Mouse (Mus musculus) MEL (cell line): ENCODE measurements around the gene Cacna1b. TPM values are rescaled to one million over a fixed set of nuclear protein-coding genes. Genes with fewer than 3 reads are reported as not detected.

ENCODE experiments used
- DNase-seq: peaks from one replicate; pipeline ENCODE4 v3.0.0; 2011; ENCODE audit warnings: low read depth, low spot score
- H3K27ac ChIP-seq: 2 replicates; pipeline ENCODE4 v1.5.1; 2012; ENCODE audit warnings: low read depth, mild to moderate bottlenecking, control low read depth, low read length, moderate library complexity; ENCODE audit not compliant: control insufficient read depth
- H3K27me3 ChIP-seq, 2 experiments: fragments of 150-350 bp in 1 of 2; sonication (generic) in 1 of 2; 2 replicates each; pipeline ENCODE4 v1.6.1; 2012; ENCODE audit warnings: low read length in 2 of 2, mild to moderate bottlenecking in 2 of 2, improper control_type of control experiment in 1 of 2, moderate library complexity in 1 of 2; ENCODE audit not compliant: insufficient read depth in 2 of 2, control insufficient read depth in 1 of 2
- H3K36me3 ChIP-seq, 2 experiments: 2 replicates each; pipeline ENCODE4 v1.6.1; 2012 to 2014; ENCODE audit warnings: low read length in 2 of 2, improper control_type of control experiment in 1 of 2, inconsistent platforms in 1 of 2, mild to moderate bottlenecking in 1 of 2; ENCODE audit not compliant: insufficient read depth in 2 of 2, control insufficient read depth in 1 of 2
- H3K4me1 ChIP-seq, 2 experiments: fragments of 150-350 bp in 1 of 2; sonication (generic) in 1 of 2; 2 replicates each; pipeline ENCODE4 v1.6.1; 2012; ENCODE audit warnings: low read length in 2 of 2, improper control_type of control experiment in 1 of 2, mild to moderate bottlenecking in 1 of 2; ENCODE audit not compliant: insufficient read depth in 2 of 2, control insufficient read depth in 1 of 2
- H3K4me3 ChIP-seq, 2 experiments: fragments of 150-350 bp in 1 of 2; sonication (generic) in 1 of 2; 2 replicates each; pipeline ENCODE4 v1.5.1; 2012; ENCODE audit warnings: low read depth in 2 of 2, low read length in 2 of 2, mild to moderate bottlenecking in 2 of 2, moderate library complexity in 2 of 2, control low read depth in 1 of 2, improper control_type of control experiment in 1 of 2; ENCODE audit not compliant: control insufficient read depth in 1 of 2, insufficient read depth in 1 of 2
- H3K79me2 ChIP-seq: 2 replicates; pipeline ENCODE4 v1.6.1; 2012; ENCODE audit warnings: mild to moderate bottlenecking, low read length, moderate library complexity; ENCODE audit not compliant: control insufficient read depth, poor library complexity, insufficient read depth
- H3K9ac ChIP-seq: 2 replicates; pipeline ENCODE4 v1.6.1; 2012; ENCODE audit warnings: low read depth, mild to moderate bottlenecking, control low read depth, low read length, moderate library complexity; ENCODE audit not compliant: control insufficient read depth, poor library complexity, severe bottlenecking
- H3K9me3 ChIP-seq: fragments of 150-350 bp; sonication (generic); replicated peaks from 2 replicates; pipeline ENCODE4 v1.6.1; 2012; ENCODE audit warnings: mild to moderate bottlenecking, low read length, improper control_type of control experiment, moderate library complexity; ENCODE audit not compliant: insufficient read depth
- BHLHE40 ChIP-seq: IDR thresholded peaks from 2 replicates; pipeline ENCODE4 v1.6.1; 2012; ENCODE audit warnings: low read depth, mild to moderate bottlenecking, inconsistent platforms, low read length, improper control_type of control experiment, borderline replicate concordance
- CTCF ChIP-seq, 3 experiments: IDR thresholded peaks in 2 of 3; conservative IDR thresholded peaks in 1 of 3; 2 replicates each; pipeline ENCODE4 v1.5.1; 2011 to 2012; ENCODE audit warnings: low read length in 3 of 3, low read depth in 2 of 3, mild to moderate bottlenecking in 2 of 3, improper control_type of control experiment in 1 of 3, inconsistent platforms in 1 of 3, mixed read lengths in 1 of 3, moderate library complexity in 1 of 3; ENCODE audit not compliant: control insufficient read depth in 1 of 3, insufficient read depth in 1 of 3, poor library complexity in 1 of 3, severe bottlenecking in 1 of 3
- ELF1 ChIP-seq: IDR thresholded peaks from 2 replicates; pipeline ENCODE4 v1.6.1; 2014; ENCODE audit warnings: low read depth, mild to moderate bottlenecking, inconsistent platforms, low read length, improper control_type of control experiment, moderate library complexity
- GABPA ChIP-seq: IDR thresholded peaks from 2 replicates; pipeline ENCODE4 v1.6.1; 2012; ENCODE audit warnings: low read depth, mild to moderate bottlenecking, inconsistent platforms, low read length, improper control_type of control experiment, moderate library complexity
- KAT2A ChIP-seq: conservative IDR thresholded peaks from 2 replicates; pipeline ENCODE4 v1.6.1; 2012; ENCODE audit warnings: low read depth, low read length, improper control_type of control experiment, inconsistent platforms
- MAZ ChIP-seq: IDR thresholded peaks from 2 replicates; pipeline ENCODE4 v1.6.1; 2012; ENCODE audit warnings: low read depth, mild to moderate bottlenecking, inconsistent platforms, low read length, improper control_type of control experiment
- MEF2A ChIP-seq: IDR thresholded peaks from 2 replicates; pipeline ENCODE4 v1.6.1; 2014; ENCODE audit warnings: low read depth, mild to moderate bottlenecking, inconsistent platforms, low read length, improper control_type of control experiment; ENCODE audit not compliant: poor library complexity, insufficient replicate concordance, severe bottlenecking; ENCODE audit errors: extremely low read depth
- MYB ChIP-seq: IDR thresholded peaks from 2 replicates; pipeline ENCODE4 v1.6.1; 2011; ENCODE audit warnings: mild to moderate bottlenecking, low read depth, low read length, improper control_type of control experiment
- POLR2AphosphoS2 ChIP-seq: IDR thresholded peaks from 2 replicates; pipeline ENCODE4 v1.6.1; 2011; ENCODE audit warnings: low read length, improper control_type of control experiment
- RCOR1 ChIP-seq: IDR thresholded peaks from 2 replicates; pipeline ENCODE4 v1.6.1; 2012; ENCODE audit warnings: low read depth, mild to moderate bottlenecking, inconsistent platforms, low read length, improper control_type of control experiment
- TAL1 ChIP-seq: IDR thresholded peaks from 2 replicates; pipeline ENCODE4 v1.6.1; 2012; ENCODE audit warnings: mild to moderate bottlenecking, inconsistent platforms, low read length, moderate library complexity, mixed read lengths
- TBP ChIP-seq: IDR thresholded peaks from 2 replicates; pipeline ENCODE4 v1.8.0; 2011; ENCODE audit warnings: low read depth, low read length, improper control_type of control experiment
- TCF12 ChIP-seq: IDR thresholded peaks from 2 replicates; pipeline ENCODE4 v1.6.1; 2014; ENCODE audit warnings: low read depth, mild to moderate bottlenecking, inconsistent platforms, low read length, improper control_type of control experiment, moderate library complexity
- UBTF ChIP-seq: IDR thresholded peaks from 2 replicates; pipeline ENCODE4 v1.6.1; 2012; ENCODE audit warnings: low read depth, mild to moderate bottlenecking, inconsistent platforms, low read length, improper control_type of control experiment, moderate library complexity, borderline replicate concordance; ENCODE audit not compliant: insufficient read depth
- ZC3H11A ChIP-seq: IDR thresholded peaks from 2 replicates; pipeline ENCODE4 v1.6.1; 2012; ENCODE audit warnings: low read depth, mild to moderate bottlenecking, inconsistent platforms, low read length, improper control_type of control experiment
- ZNF384 ChIP-seq: IDR thresholded peaks from 2 replicates; pipeline ENCODE4 v1.6.1; 2012; ENCODE audit warnings: low read depth, mild to moderate bottlenecking, inconsistent platforms, low read length, improper control_type of control experiment
- polyA plus RNA-seq, 2 experiments: library from polyadenylated mRNA; stranded (reverse) in 1 of 2; unstranded in 1 of 2; fragments of >175 nt in 1 of 2; fragments of >200 nt in 1 of 2; gene quantifications; 2 replicates each; pipeline versions ENCODE4 v1.2.1 to v1.2.4; 2012; ENCODE audit warnings: low replicate concordance in 2 of 2, low read depth in 1 of 2; ENCODE audit not compliant: insufficient read length in 2 of 2, insufficient read depth in 1 of 2, missing spikeins in 1 of 2
- total RNA-seq: library from RNA; depleted of rRNA; stranded (reverse); fragments of 300-350 nt; gene quantifications from 2 replicates; pipeline ENCODE4 v1.2.3, GENCODE M21; 2012

Cacna1b gene
- total and polyA plus RNA-seq, 3 experiments: not detected

DNA sequence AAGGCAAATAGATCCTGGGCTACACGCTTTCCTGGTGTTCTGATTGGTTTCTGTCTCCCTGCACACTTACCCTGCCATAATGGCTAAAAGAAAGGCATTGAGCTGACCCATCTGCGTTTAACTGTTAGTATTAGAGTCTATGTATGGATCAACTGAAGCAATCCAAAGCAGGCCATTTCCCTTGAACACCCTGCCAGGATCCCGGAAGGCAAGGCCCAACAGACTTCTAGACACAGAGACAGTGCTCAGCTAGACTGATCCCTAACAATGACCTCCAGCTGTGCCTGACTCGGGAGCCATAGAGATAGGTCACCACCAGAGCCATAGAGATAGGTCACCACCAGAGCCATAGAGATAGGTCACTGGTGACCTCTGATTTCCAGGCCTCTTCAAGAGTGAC, 84.8 kb downstream of the Cacna1b start:
- no peaks in the 10 kb centered on the region for H3K79me2 ChIP-seq

DNA sequence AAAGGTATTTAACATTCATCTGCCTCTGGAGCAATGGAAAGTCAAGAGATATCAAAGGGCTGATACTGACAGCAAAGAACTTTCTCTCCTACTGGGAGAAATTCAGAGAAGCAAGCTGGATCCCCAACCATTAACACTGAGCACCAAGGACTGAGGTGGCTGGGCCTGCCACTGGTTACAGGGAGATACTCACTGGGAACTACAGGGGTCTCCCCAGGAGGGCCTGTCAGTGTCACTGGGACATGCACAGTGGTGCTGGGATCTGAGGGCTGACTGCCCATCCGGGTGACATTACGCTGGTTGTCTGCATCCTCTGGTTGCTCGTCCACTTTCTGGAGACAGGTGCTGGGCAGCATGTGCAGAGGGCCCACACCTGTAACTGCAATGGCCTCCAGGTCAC, 85.3 kb downstream of the Cacna1b start:
- no peaks in the 10 kb centered on the region for H3K9me3 ChIP-seq
- no peak overlapping the region for H3K9ac ChIP-seq
- no peaks in the 10 kb centered on the region for H3K36me3 ChIP-seq
- no peak for DNase-seq
- H3K4me3 ChIP-seq: no peak overlapping the region
- no peaks in the 10 kb centered on the region for H3K27me3 ChIP-seq
- H3K27ac ChIP-seq: no peak overlapping the region
- no peaks in the 10 kb centered on the region for H3K79me2 ChIP-seq
- H3K4me1 ChIP-seq: no peaks in the 10 kb centered on the region
- no peak for TF ChIP-seq BHLHE40
- no peak for TF ChIP-seq GABPA
- TF ChIP-seq ZC3H11A: no peak
- TF ChIP-seq TCF12: no peak
- no peak for TF ChIP-seq MYB
- TF ChIP-seq TAL1: no peak
- TF ChIP-seq CTCF (IDR thresholded peaks at IDR 0.05 in 2 of 3, conservative IDR thresholded peaks at IDR 0.05 in 1 of 3; ENCODE audit: control insufficient read depth in 1 of 3, insufficient read depth in 1 of 3, low read depth in 2 of 3, low read length in 3 of 3, poor library complexity in 1 of 3, severe bottlenecking in 1 of 3): no peak
- TF ChIP-seq KAT2A: no peak
- TF ChIP-seq UBTF: no peak
- TF ChIP-seq POLR2AphosphoS2: no peak
- TF ChIP-seq MEF2A: no peak
- no peak for TF ChIP-seq ELF1
- no peak for TF ChIP-seq TBP
- no peak for TF ChIP-seq MAZ

More for the DNA sequence above, 84.8 kb downstream of the Cacna1b start:
- TF ChIP-seq ZNF384 (no peak), RCOR1 (no peak)
- no peaks in the 10 kb centered on the region for H3K27me3 ChIP-seq
- H3K36me3 ChIP-seq: no peaks in the 10 kb centered on the region
- H3K4me1 ChIP-seq: no peaks in the 10 kb centered on the region
- no peak overlapping the region for H3K9ac ChIP-seq
- H3K9me3 ChIP-seq: no peaks in the 10 kb centered on the region
- no peak overlapping the region for H3K27ac ChIP-seq
- no peak for DNase-seq
- H3K4me3 ChIP-seq: no peak overlapping the region
